Mouse (Mus musculus) hindbrain, embryonic 10.5 days (tissue): ENCODE results near the gene Gm49405. TPM values are rescaled to one million over a fixed set of nuclear protein-coding genes. Genes with fewer than 3 reads are reported as not detected.
"Not testable (repeated sequence)": the region's sequence is repeated elsewhere in the genome, so short reads cannot be mapped to it uniquely, and the experiment has no call there.

Experiments used
- DNase-seq: peaks from one replicate; pipeline ENCODE4 v3.0.0-alpha.2; 2017; ENCODE audit warnings: low spot score
- H3K27ac ChIP-seq: fragments of 300-500 bp; sonication (generic); 2 replicates; pipeline ENCODE4 v1.5.1; 2016; ENCODE audit warnings: mild to moderate bottlenecking, moderate library complexity
- H3K27me3 ChIP-seq: fragments of 300-500 bp; sonication (generic); 2 replicates; pipeline ENCODE4 v1.6.1; 2016; ENCODE audit warnings: mild to moderate bottlenecking; ENCODE audit not compliant: poor library complexity, insufficient read depth, severe bottlenecking
- H3K36me3 ChIP-seq: fragments of 300-500 bp; sonication (generic); 2 replicates; pipeline ENCODE4 v1.6.1; 2016; ENCODE audit warnings: mild to moderate bottlenecking, moderate library complexity
- H3K4me1 ChIP-seq: fragments of 300-500 bp; sonication (generic); replicated peaks from 2 replicates; pipeline ENCODE4 v1.6.1; 2016; ENCODE audit warnings: mild to moderate bottlenecking
- H3K4me3 ChIP-seq: fragments of 300-500 bp; sonication (generic); 2 replicates; pipeline ENCODE4 v1.5.1; 2016; ENCODE audit warnings: mild to moderate bottlenecking, moderate library complexity
- H3K9me3 ChIP-seq: fragments of 300-500 bp; sonication (generic); 2 replicates; pipeline ENCODE4 v1.6.1; 2016; ENCODE audit warnings: mild to moderate bottlenecking, moderate library complexity
- WGBS: fragments of 180-500 bp; shearing (Covaris S2); methylation state at CpG from one replicate; pipeline ENCODE4 v1.1.7; 2016; 5-methylcytosine and 5-hydroxymethylcytosine counted together
- polyA plus RNA-seq: library from polyadenylated mRNA; unstranded; fragments of >200 nt; fragmentation: Nextera tagmentation; extraction: Ambion mirVana; gene quantifications from 2 replicates; pipeline ENCODE4 v1.2.1, GENCODE M21; 2016

The Gm49405 gene
- polyA plus RNA-seq, 1 experiment from 2014 or later = 3.1 TPM

DNA sequence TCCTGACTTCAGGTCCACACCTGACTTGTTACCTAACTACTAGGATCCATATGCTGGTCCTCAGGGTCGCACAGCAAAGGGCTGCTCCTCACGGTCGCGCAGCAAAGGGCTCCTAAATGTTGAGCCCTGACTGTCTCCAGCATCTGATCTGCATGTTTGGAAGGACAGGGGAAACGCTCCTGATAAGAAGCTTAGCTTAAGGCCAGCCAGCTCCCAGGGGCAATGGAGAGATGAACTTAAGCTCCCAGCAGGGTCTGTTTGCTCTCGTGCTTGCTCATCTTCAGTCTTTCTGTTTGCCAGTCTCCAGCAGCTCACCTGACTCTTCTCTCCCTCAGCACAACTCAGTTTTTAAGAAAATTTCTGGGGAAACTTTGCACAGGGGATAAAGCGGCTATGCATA is 32.2 kb downstream of the Gm49405 start:
- Histone ChIP-seq H3K4me3 (no peak overlapping the region), H3K27ac (no peak overlapping the region), H3K36me3 (peaks cover 12% of the 10 kb centered on the region), H3K9me3 (0 out of 2 replicates have a peak, but pooled peaks cover under 1% of the 10 kb centered on the region), H3K4me1 (peaks cover 15% of the 10 kb centered on the region), H3K27me3 (no peaks in the 10 kb centered on the region)
- WGBS = 58% methylated on average over 7 of the region's 7 CpGs
- DNase-seq = no peak

DNA sequence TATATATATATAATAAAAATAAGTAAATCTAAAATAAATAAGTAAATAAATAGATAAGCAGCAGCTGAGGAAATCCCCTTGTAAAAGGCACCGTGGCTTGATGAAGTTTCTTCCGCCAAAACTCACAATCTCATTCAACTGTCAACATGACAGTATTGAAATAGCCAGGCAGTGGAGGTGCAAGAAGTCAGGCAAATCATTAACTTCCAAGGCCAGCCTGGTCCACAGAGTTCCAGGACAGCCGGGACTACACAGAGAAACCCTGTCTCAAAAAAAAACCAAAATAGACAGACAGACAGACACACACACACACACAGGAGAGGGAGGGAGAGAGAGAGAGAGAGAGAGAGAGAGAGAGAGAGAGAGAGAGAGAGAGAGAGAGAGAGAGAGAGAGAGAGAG is 32.9 kb downstream of the Gm49405 start:
- Histone ChIP-seq H3K9me3 (no peaks in the 10 kb centered on the region), H3K4me3 (no peak overlapping the region), H3K27ac (no peak overlapping the region), H3K36me3 (peaks cover 12% of the 10 kb centered on the region), H3K4me1 (peaks cover 22% of the 10 kb centered on the region), H3K27me3 (no peaks in the 10 kb centered on the region)
- no peak for DNase-seq
- 86% methylated on average over 3 of the region's 3 CpGs for WGBS

DNA sequence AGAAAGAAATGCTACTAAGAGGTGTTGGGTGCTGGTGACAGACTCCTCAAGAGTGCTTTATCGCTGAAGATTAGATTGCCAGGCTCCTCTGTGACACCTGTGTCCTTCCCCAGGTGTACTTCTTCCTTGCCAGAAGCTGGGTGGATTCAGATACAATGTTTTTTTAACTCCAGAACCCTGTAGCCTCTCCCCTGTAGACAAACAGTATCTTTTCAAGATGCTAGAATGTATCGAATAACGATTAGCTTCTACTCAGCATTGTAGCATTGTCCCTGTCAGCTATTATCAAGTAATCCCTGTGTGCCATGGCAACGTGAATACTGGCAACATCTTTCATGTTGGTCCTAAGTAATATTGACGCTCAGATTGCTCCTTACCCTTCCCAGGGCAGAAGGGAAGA is 33.3 kb downstream of the Gm49405 start:
- H3K36me3 ChIP-seq = peaks cover 12% of the 10 kb centered on the region
- H3K27me3 ChIP-seq = no peaks in the 10 kb centered on the region
- H3K27ac ChIP-seq = no peak overlapping the region
- no peak for DNase-seq
- no peak overlapping the region for H3K4me3 ChIP-seq
- no peaks in the 10 kb centered on the region for H3K9me3 ChIP-seq
- 73% methylated on average over 5 of the region's 5 CpGs for WGBS
- peaks cover 23% of the 10 kb centered on the region for H3K4me1 ChIP-seq

DNA sequence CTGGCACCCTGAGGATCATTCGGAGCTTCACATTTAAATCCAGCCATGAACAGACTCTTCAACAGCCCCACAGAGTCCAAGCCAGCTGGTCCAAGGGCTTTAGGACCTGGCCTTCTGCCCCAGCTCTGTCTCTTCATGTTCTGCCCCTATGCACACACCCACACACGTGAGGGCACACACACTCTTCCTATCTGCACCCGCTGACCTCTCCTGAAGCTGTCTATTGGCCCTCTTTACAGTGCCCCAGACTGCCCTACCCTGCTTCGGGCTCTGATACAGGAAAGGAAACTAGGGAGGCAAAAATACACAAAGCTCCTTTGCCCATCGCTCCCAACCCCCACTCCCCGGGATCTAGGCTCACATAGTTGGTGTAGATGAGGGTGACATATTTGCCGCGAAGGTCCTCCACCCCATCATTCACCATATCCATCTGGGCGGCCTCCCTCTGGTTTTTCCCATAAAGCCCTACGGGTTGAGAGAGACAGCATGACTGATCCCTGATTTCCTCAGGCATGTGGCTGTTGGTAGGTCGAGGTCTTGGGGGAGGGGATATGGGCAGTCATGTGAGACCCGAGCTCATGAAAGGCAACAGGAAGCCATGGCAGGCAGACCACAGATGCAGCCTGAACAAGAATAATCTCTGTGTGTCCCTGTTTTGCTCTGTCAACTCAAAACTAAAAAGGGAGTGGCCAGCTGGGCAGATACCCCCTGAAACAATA is 36.1 kb downstream of the Gm49405 start:
- H3K4me1 ChIP-seq = peaks cover 23% of the 10 kb centered on the region
- no peak for DNase-seq
- H3K4me3 ChIP-seq = peak overlapping the region; percentile 29
- H3K27me3 ChIP-seq = no peaks in the 10 kb centered on the region
- peak overlapping the region; percentile 40; the same call in 1 of the 2 replicates for H3K27ac ChIP-seq
- H3K9me3 ChIP-seq = no peaks in the 10 kb centered on the region
- WGBS = 74% methylated on average over 12 of the region's 12 CpGs
- H3K36me3 ChIP-seq = peaks cover 12% of the 10 kb centered on the region

DNA sequence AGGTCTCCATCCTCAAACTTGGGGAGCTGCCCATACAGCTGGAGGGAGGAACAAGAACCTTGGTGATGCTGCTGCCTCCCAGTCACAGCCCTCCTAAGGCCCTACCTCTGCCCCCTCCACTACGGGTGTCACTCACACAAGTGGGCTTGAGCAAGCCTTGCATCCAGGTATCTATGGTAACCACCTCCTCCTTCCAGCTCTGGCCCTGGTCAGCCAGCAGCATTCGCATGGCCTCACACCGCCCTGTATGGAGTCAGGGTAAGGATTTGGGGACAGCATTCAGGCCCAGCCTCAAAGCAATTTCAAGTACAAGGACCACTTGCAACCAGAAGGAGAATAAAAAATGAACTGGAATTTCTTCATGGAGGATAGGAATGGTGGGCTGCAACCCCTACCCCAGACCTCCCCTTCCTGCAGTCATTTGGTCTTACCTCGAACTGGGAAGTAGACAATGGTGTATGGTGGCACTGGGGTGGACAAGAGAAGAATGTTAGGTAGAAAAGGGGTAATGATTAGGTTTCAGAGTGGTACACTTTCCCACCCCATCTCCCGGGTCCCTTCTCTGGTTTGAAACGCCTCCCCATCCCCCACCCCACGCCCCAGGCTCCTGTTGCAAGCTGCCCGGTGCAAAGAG is 36.8 kb downstream of the Gm49405 start:
- Histone ChIP-seq H3K4me3 (peak overlapping the region; percentile 64), H3K27ac (peak overlapping the region; percentile 93), H3K36me3 (peaks cover 12% of the 10 kb centered on the region), H3K4me1 (peaks cover 23% of the 10 kb centered on the region)
- H3K27me3 ChIP-seq, H3K9me3 ChIP-seq, DNase-seq: not testable (repeated sequence)
- 27% methylated on average over 8 of the region's 8 CpGs for WGBS

DNA sequence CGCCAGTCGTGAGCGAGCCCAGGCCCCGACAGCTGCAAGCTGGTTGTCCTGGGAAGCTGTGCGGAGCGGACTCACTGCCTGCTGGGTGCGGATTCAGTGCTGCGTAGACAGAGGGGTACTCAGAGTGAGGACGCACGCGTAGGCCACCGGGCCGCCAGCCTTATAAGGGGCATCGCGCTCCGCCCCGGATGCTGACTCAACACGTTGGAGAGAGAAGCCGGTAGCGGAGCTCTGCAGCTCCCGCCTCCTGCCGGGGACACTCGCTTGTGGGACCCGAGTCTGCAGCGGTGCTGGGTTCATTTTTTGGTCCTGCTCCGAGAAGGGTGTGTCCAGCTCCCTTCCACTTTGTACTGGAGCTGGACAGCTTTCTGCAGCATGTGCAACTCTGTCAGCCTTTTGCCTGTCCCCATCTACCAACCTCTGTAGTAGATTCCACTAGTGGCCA is 37.4 kb downstream of the Gm49405 start, which contains the start of gene Gstp1:
Gene Gstp1, minus strand, starts transcription at position 198 of the 445 bp plus-strand sequence.
- Histone ChIP-seq H3K4me3 (peak within 1 kb of the TSS; percentile 64), H3K9me3 (no peaks in the 10 kb centered on the region), H3K27me3 (no peaks in the 10 kb centered on the region), H3K27ac (peak within 1 kb of the TSS; percentile 93), H3K36me3 (peaks cover 12% of the 10 kb centered on the region), H3K4me1 (peaks cover 23% of the 10 kb centered on the region)
- under 1% methylated on average over 26 of the region's 26 CpGs for WGBS
- peak; percentile 83 for DNase-seq

DNA sequence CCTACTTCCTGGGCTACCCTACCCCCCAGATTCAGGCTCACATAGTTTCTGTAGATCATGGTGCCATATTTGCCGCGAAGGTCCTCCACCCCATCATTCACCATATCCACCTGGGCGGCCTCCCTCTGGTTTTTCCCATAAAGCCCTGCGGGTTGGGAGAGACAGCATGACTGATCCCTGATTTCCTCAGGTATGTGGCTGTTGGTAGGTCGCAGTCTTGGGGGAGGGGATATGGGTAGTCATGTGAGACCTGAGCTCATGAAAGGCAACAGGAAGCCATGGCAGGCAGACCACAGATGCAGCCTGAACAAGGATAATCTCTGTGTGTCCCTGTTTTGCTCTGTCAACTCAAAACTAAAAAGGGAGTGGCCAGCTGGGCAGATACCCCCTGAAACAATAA is 40.5 kb downstream of the Gm49405 start:
- DNase-seq, H3K27ac ChIP-seq: not testable (repeated sequence)

DNA sequence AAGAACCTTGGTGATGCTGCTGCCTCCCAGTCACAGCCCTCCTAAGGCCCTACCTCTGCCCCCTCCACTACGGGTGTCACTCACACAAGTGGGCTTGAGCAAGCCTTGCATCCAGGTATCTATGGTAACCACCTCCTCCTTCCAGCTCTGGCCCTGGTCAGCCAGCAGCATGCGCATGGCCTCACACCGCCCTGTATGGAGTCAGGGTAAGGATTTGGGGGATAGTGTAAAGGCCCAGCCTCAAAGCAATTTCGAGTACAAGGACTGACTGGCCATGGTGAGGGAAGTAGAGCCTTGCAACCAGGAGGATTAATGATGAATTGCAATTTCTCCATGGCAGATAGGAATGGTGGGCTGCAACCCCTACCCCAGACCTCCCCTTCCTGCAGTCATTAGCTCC is 41.1 kb downstream of the Gm49405 start:
- H3K27me3 ChIP-seq, H3K4me3 ChIP-seq, DNase-seq, H3K9me3 ChIP-seq, H3K27ac ChIP-seq, H3K36me3 ChIP-seq: not testable (repeated sequence)
- 72% methylated on average over 4 of the region's 4 CpGs for WGBS
- peaks cover 19% of the 10 kb centered on the region for H3K4me1 ChIP-seq

More for the DNA sequence above, 40.5 kb downstream of the Gm49405 start:
- H3K4me3 ChIP-seq, H3K27me3 ChIP-seq, H3K9me3 ChIP-seq, H3K36me3 ChIP-seq: not testable (repeated sequence)
- H3K4me1 ChIP-seq = peaks cover 24% of the 10 kb centered on the region
- 86% methylated on average over 5 of the region's 5 CpGs for WGBS

DNA sequence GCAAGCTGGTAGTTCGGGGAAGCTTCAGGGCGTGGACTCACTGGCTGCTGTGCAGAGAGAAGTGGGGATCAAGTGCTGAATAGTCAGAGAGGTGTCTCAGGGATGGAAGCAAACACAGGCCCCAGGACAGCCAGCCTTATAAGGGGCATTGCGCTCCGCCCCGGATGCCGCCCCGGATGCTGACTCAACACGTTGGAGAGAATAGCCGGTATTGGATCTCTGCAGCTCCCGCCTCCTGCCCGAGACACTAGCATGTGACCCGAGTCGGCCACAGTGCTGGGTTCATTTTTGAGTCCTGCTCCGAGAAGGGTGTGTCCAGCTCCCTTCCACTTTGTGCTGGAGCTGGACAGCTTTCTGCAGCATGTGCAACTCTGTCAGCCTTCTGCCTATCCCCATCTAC is 41.7 kb downstream of the Gm49405 start:
- no peak overlapping the region for H3K27ac ChIP-seq
- DNase-seq = no peak
- H3K27me3 ChIP-seq = no peaks in the 10 kb centered on the region
- no peaks in the 10 kb centered on the region for H3K36me3 ChIP-seq
- peaks cover 15% of the 10 kb centered on the region for H3K4me1 ChIP-seq
- H3K9me3 ChIP-seq = no peaks in the 10 kb centered on the region
- 79% methylated on average over 14 of the region's 14 CpGs for WGBS
- no peak overlapping the region for H3K4me3 ChIP-seq

DNA sequence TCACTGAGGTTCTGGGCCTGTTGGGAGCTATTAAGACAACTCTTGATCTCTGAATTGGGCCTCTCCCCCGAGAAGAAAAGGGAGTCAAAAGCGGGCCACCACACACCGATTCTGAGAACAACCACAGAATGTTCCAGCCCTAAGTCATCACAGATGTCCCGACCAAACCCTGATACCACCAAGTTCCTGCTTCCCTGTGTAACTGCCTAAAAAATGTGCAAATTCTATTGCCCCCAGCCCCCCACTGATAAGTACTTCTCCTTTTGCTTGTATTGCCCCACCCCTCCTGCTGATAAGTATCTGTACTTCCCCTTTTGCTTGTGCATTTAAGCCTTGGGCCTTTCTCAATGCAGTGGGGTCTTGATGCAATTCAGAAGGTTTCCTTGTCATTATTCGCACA is 43.7 kb downstream of the Gm49405 start:
- WGBS = 91% methylated on average over 5 of the region's 5 CpGs
- not testable (repeated sequence) for H3K4me1 ChIP-seq, H3K4me3 ChIP-seq, H3K27ac ChIP-seq, DNase-seq, H3K27me3 ChIP-seq, H3K9me3 ChIP-seq, H3K36me3 ChIP-seq

DNA sequence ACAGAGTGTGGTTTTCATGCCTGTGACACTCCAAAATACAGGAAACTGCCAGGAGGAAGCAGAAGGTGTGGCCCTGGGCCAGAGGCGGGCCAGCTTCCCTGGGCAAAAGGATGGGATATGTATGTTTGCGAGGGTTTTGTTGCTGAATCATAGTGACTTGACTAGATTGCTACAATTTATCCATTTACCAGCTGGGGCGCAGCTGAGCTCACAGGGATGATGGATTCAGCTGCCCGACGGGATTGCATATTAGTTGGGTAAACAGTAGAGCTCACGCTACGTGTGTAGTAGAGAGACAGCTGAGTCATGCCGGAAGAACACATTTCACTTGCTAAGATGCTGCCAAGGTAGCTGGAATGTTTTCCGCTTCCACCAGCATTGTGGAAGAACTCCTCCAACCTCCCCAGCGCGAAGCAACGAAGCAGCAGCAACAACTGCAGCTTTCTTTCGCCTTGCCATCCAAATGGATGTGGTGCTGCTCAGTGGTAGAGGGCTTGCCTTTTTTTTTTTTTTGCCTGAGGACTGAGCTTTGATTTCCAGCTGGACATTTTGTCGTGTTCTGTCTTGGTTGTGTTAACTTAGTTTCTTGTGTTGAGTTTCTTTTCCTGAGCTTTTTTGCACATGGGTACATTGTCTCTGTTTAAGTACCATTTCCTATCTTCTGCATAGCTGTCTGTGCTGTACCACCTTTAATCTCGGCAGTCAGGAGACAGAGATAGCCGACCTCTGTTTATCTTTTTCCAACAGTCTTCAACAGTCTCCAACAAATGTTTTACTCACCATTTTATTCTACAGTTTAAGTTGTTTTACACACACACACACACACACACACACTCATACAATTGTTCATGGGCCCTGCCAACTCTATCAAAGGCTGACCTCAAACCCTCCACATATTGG is 45.8 kb downstream of the Gm49405 start, which contains the start of gene Gstp2:
Gene Gstp2, minus strand, starts transcription at position 58 of the 900 bp plus-strand sequence.
- Histone ChIP-seq H3K36me3 (no peaks in the 10 kb centered on the region), H3K4me3 (no peak within 1 kb of the TSS), H3K9me3 (no peaks in the 10 kb centered on the region), H3K27ac (no peak within 1 kb of the TSS), H3K27me3 (no peaks in the 10 kb centered on the region), H3K4me1 (0 out of 2 replicates have a peak, but pooled peaks cover 2% of the 10 kb centered on the region)
- WGBS = 58% methylated on average over 16 of the region's 16 CpGs
- peak; percentile 19 for DNase-seq

DNA sequence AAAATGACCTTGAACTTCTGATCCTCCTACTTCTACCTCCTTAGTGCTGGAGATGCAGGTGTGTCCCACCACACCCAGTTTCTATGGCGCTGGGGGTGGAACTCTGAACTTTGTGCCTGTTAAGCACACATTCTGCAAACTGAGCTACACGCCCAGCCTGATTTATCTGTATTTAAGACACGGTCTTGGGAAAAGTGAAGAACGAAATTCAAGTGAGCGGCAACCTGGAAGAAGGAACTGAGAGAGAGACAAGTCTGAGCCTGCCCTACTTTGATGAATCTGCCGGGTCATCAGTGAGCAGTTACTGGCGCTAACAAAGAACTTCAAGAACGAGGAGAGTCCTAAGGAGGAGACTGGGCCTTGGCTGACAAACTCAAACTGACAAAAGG is 46.4 kb downstream of the Gm49405 start:
- 84% methylated on average over 8 of the region's 8 CpGs for WGBS
- DNase-seq = no peak
- no peaks in the 10 kb centered on the region for H3K9me3 ChIP-seq

More for the DNA sequence above, 46.4 kb downstream of the Gm49405 start:
- Histone ChIP-seq H3K27me3 (no peaks in the 10 kb centered on the region), H3K27ac (no peak overlapping the region), H3K36me3 (no peaks in the 10 kb centered on the region), H3K4me1 (0 out of 2 replicates have a peak, but pooled peaks cover 2% of the 10 kb centered on the region), H3K4me3 (no peak overlapping the region)
